Mouse (Mus musculus) intestine, embryonic 16.5 days (tissue): ENCODE data around the gene Trpd52l3. TPM values are rescaled to one million over a fixed set of nuclear protein-coding genes. Genes with fewer than 3 reads are reported as not detected.

Experiments
- ATAC-seq: fragments of 200-750 bp; cut with Nextera tagmentation; 2 replicates; pipeline ENCODE4 v1.8.0; 2017; ENCODE audit warnings: moderate TSS enrichment, moderate library complexity
- H3K27ac ChIP-seq: fragments of 300-500 bp; sonication (generic); 2 replicates; pipeline ENCODE4 v1.5.1; 2014; ENCODE audit warnings: mild to moderate bottlenecking, low read length
- H3K27me3 ChIP-seq: fragments of 300-500 bp; sonication (generic); replicated peaks from 2 replicates; pipeline ENCODE4 v1.6.1; 2014; ENCODE audit warnings: low read length, control low read depth, mixed read lengths; ENCODE audit not compliant: control insufficient read depth, insufficient read depth
- H3K36me3 ChIP-seq: fragments of 300-500 bp; sonication (generic); 2 replicates; pipeline ENCODE4 v1.6.1; 2014; ENCODE audit warnings: low read length, control low read depth; ENCODE audit not compliant: control insufficient read depth, insufficient read depth
- H3K4me1 ChIP-seq: fragments of 300-500 bp; sonication (generic); 2 replicates; pipeline ENCODE4 v1.6.1; 2014; ENCODE audit warnings: low read length, control low read depth, mixed read lengths; ENCODE audit not compliant: control insufficient read depth, insufficient read depth
- H3K4me2 ChIP-seq: fragments of 300-500 bp; sonication (generic); 2 replicates; pipeline ENCODE4 v1.6.1; 2014; ENCODE audit warnings: low read depth, low read length, control low read depth
- H3K4me3 ChIP-seq: fragments of 300-500 bp; sonication (generic); 2 replicates; pipeline ENCODE4 v1.5.1; 2014; ENCODE audit warnings: mild to moderate bottlenecking, low read length
- H3K9ac ChIP-seq: fragments of 300-500 bp; sonication (generic); 2 replicates; pipeline ENCODE4 v1.6.1; 2014; ENCODE audit warnings: low read depth, low read length
- H3K9me3 ChIP-seq: fragments of 300-500 bp; sonication (generic); 2 replicates; pipeline ENCODE4 v1.6.1; 2016; ENCODE audit warnings: low read length, control low read depth; ENCODE audit not compliant: control insufficient read depth
- WGBS: fragments of 180-500 bp; shearing (Covaris S2); extraction: QIAGEN DNeasy Blood & Tissue Kit; methylation state at CpG from one replicate; pipeline ENCODE4 v1.1.7; 2014; 5-methylcytosine and 5-hydroxymethylcytosine counted together
- polyA plus RNA-seq: library from polyadenylated mRNA; unstranded; fragments of >200 nt; fragmentation: Nextera tagmentation; extraction: Ambion mirVana; gene quantifications from 2 replicates; pipeline ENCODE4 v1.2.1, GENCODE M21; 2015

Gene Trpd52l3
- not detected in 2 replicates for polyA plus RNA-seq

- 95% methylated on average over 9 of the region's 9 CpGs for WGBS
- no peak for ATAC-seq
- no peaks in the 10 kb centered on the region for H3K36me3 ChIP-seq
- H3K9me3 ChIP-seq = no peaks in the 10 kb centered on the region
- H3K4me2 ChIP-seq = no peak within 1 kb of the TSS
- H3K9ac ChIP-seq = no peak within 1 kb of the TSS
- no peaks in the 10 kb centered on the region for H3K27me3 ChIP-seq
- no peak within 1 kb of the TSS for H3K4me3 ChIP-seq
- no peaks in the 10 kb centered on the region for H3K4me1 ChIP-seq
- no peak within 1 kb of the TSS for H3K27ac ChIP-seq
Measured at GRCm38 (mm10) chr19:30003621-30004020, at the start of gene Trpd52l3. Trpd52l3 (plus strand) TSS chr19:30003790.

GRCm38 (mm10) chr19:29953833-29954232 is 49.8 kb upstream of the Trpd52l3 start:
- Histone ChIP-seq H3K4me1 (no peaks in the 10 kb centered on the region), H3K9me3 (no peaks in the 10 kb centered on the region), H3K9ac (no peak overlapping the region), H3K4me2 (no peak overlapping the region), H3K36me3 (no peaks in the 10 kb centered on the region), H3K27ac (no peak overlapping the region), H3K27me3 (no peaks in the 10 kb centered on the region), H3K4me3 (no peak overlapping the region)
- WGBS = 89% methylated on average over 3 of the region's 3 CpGs
- no peak for ATAC-seq

- 78% methylated on average over 2 of the region's 2 CpGs for WGBS
- H3K9me3 ChIP-seq = no peaks in the 10 kb centered on the region
- H3K4me2 ChIP-seq = no peak overlapping the region
- no peak overlapping the region for H3K27ac ChIP-seq
- no peaks in the 10 kb centered on the region for H3K27me3 ChIP-seq
- no peaks in the 10 kb centered on the region for H3K36me3 ChIP-seq
- no peaks in the 10 kb centered on the region for H3K4me1 ChIP-seq
- H3K4me3 ChIP-seq = no peak overlapping the region
- ATAC-seq = no peak
- no peak overlapping the region for H3K9ac ChIP-seq
Measured at GRCm38 (mm10) chr19:29955454-29955853, 48.1 kb upstream of the Trpd52l3 start.

- no peak overlapping the region for H3K4me2 ChIP-seq
- H3K27ac ChIP-seq = no peak overlapping the region
- no peaks in the 10 kb centered on the region for H3K27me3 ChIP-seq
- H3K4me3 ChIP-seq = no peak overlapping the region
- 76% methylated on average over 4 of the region's 4 CpGs for WGBS
- H3K36me3 ChIP-seq = no peaks in the 10 kb centered on the region
- no peaks in the 10 kb centered on the region for H3K9me3 ChIP-seq
- H3K4me1 ChIP-seq = no peaks in the 10 kb centered on the region
- no peak overlapping the region for H3K9ac ChIP-seq
- no peak for ATAC-seq
Measured at GRCm38 (mm10) chr19:29960906-29961305, 42.7 kb upstream of the Trpd52l3 start.

GRCm38 (mm10) chr19:29961842-29962241 is 41.7 kb upstream of the Trpd52l3 start:
- no peaks in the 10 kb centered on the region for H3K27me3 ChIP-seq
- 73% methylated on average over 6 of the region's 6 CpGs for WGBS

GRCm38 (mm10) chr19:29963598-29964092 is 39.9 kb upstream of the Trpd52l3 start:
- H3K9ac ChIP-seq = no peak overlapping the region
- H3K4me2 ChIP-seq = no peak overlapping the region
- no peak overlapping the region for H3K4me3 ChIP-seq
- ATAC-seq = no peak
- no peak overlapping the region for H3K27ac ChIP-seq
- no peaks in the 10 kb centered on the region for H3K36me3 ChIP-seq
- 80% methylated on average over 2 of the region's 2 CpGs for WGBS
- H3K4me1 ChIP-seq = no peaks in the 10 kb centered on the region
- 0 out of 2 replicates have a peak, but pooled peaks cover 4% of the 10 kb centered on the region for H3K9me3 ChIP-seq
- H3K27me3 ChIP-seq = no peaks in the 10 kb centered on the region

More at GRCm38 (mm10) chr19:29961842-29962241, 41.7 kb upstream of the Trpd52l3 start:
- H3K27ac ChIP-seq = no peak overlapping the region
- 0 out of 2 replicates have a peak, but pooled peaks cover 4% of the 10 kb centered on the region for H3K9me3 ChIP-seq
- no peak for ATAC-seq
- no peaks in the 10 kb centered on the region for H3K4me1 ChIP-seq
- no peak overlapping the region for H3K4me3 ChIP-seq
- H3K4me2 ChIP-seq = no peak overlapping the region
- no peak overlapping the region for H3K9ac ChIP-seq
- no peaks in the 10 kb centered on the region for H3K36me3 ChIP-seq

- Histone ChIP-seq H3K36me3 (no peaks in the 10 kb centered on the region), H3K27ac (no peak overlapping the region), H3K9ac (no peak overlapping the region), H3K4me2 (no peak overlapping the region), H3K27me3 (no peaks in the 10 kb centered on the region), H3K9me3 (0 out of 2 replicates have a peak, but pooled peaks cover 4% of the 10 kb centered on the region), H3K4me3 (no peak overlapping the region), H3K4me1 (no peaks in the 10 kb centered on the region)
- 71% methylated on average over 3 of the region's 3 CpGs for WGBS
- ATAC-seq = no peak
Measured at GRCm38 (mm10) chr19:29967960-29968359, 35.6 kb upstream of the Trpd52l3 start.

- no peak overlapping the region for H3K27ac ChIP-seq
- H3K9me3 ChIP-seq = no peaks in the 10 kb centered on the region
- H3K4me1 ChIP-seq = no peaks in the 10 kb centered on the region
- no peak overlapping the region for H3K9ac ChIP-seq
- no peak for ATAC-seq
- no peaks in the 10 kb centered on the region for H3K27me3 ChIP-seq
- no peaks in the 10 kb centered on the region for H3K36me3 ChIP-seq
- no peak overlapping the region for H3K4me2 ChIP-seq
- 66% methylated on average over 5 of the region's 5 CpGs for WGBS
- H3K4me3 ChIP-seq = no peak overlapping the region
Measured at GRCm38 (mm10) chr19:29973396-29973795, 30.2 kb upstream of the Trpd52l3 start.

- no peak for ATAC-seq
- no peak overlapping the region for H3K9ac ChIP-seq
- H3K4me3 ChIP-seq = no peak overlapping the region
- 51% methylated on average over 2 of the region's 2 CpGs for WGBS
- no peaks in the 10 kb centered on the region for H3K9me3 ChIP-seq
- H3K27ac ChIP-seq = no peak overlapping the region
- H3K4me1 ChIP-seq = no peaks in the 10 kb centered on the region
- H3K36me3 ChIP-seq = no peaks in the 10 kb centered on the region
- no peaks in the 10 kb centered on the region for H3K27me3 ChIP-seq
- H3K4me2 ChIP-seq = no peak overlapping the region
Measured at GRCm38 (mm10) chr19:29978847-29979246, 24.7 kb upstream of the Trpd52l3 start.
